Mouse (Mus musculus) myocyte (in vitro differentiated cells): Measurements from ENCODE around the gene Bend4. TPM values are rescaled to one million over a fixed set of nuclear protein-coding genes. Genes with fewer than 3 reads are reported as not detected.

Experiments used
- H3K27me3 ChIP-seq: one replicate; pipeline ENCODE4 v1.6.1; 2011; ENCODE audit not compliant: control insufficient read depth, insufficient read depth, insufficient read length
- H3K36me3 ChIP-seq: one replicate; pipeline ENCODE4 v1.6.1; 2011; ENCODE audit not compliant: control insufficient read depth, insufficient read depth
- H3K4me2 ChIP-seq: one replicate; pipeline ENCODE4 v1.6.1; 2011; ENCODE audit warnings: low read depth, control low read depth
- H3K4me3 ChIP-seq: one replicate; pipeline ENCODE4 v1.5.1; 2011; ENCODE audit warnings: mild to moderate bottlenecking, control low read depth, moderate library complexity
- H3K79me2 ChIP-seq: one replicate; pipeline ENCODE4 v1.6.1; 2011; ENCODE audit not compliant: control insufficient read depth, insufficient read depth
- H3ac ChIP-seq: one replicate; pipeline ENCODE4 v1.6.1; 2011; ENCODE audit not compliant: control insufficient read depth, insufficient read length
- CEBPB ChIP-seq: IDR thresholded peaks from 2 replicates; pipeline ENCODE4 v1.6.1; 2011; ENCODE audit warnings: mild to moderate bottlenecking, moderate library complexity; ENCODE audit not compliant: poor library complexity, insufficient read depth, severe bottlenecking
- E2F4 ChIP-seq: IDR thresholded peaks from one replicate; pipeline ENCODE4 v1.6.1; 2011; ENCODE audit warnings: mild to moderate bottlenecking, control low read depth, moderate library complexity; ENCODE audit not compliant: insufficient read depth
- MAX ChIP-seq: IDR thresholded peaks from one replicate; pipeline ENCODE4 v1.6.1; 2011; ENCODE audit warnings: low read depth, mild to moderate bottlenecking, control low read depth
- MYOD1 ChIP-seq, 3 experiments: IDR thresholded peaks; one replicate each; pipeline ENCODE4 v1.6.1; 2011; ENCODE audit warnings: control low read depth in 2 of 3, low read depth in 2 of 3, mild to moderate bottlenecking in 2 of 3, moderate library complexity in 1 of 3; ENCODE audit not compliant: insufficient read length in 2 of 3, control insufficient read depth in 1 of 3
- MYOG ChIP-seq, 3 experiments: IDR thresholded peaks; one replicate each; pipeline ENCODE4 v1.6.1; 2011; ENCODE audit warnings: control low read depth in 2 of 3, low read depth in 2 of 3, mild to moderate bottlenecking in 2 of 3; ENCODE audit not compliant: insufficient read length in 2 of 3, control insufficient read depth in 1 of 3, insufficient read depth in 1 of 3
- POLR2A ChIP-seq: IDR thresholded peaks from one replicate; pipeline ENCODE4 v1.6.1; 2011; ENCODE audit warnings: low read depth, mild to moderate bottlenecking, control low read depth, moderate library complexity; ENCODE audit not compliant: insufficient read length
- POLR2AphosphoS2 ChIP-seq: IDR thresholded peaks from one replicate; pipeline ENCODE4 v1.6.1; 2011; ENCODE audit warnings: low read depth, control low read depth; ENCODE audit not compliant: insufficient read length
- REST ChIP-seq: IDR thresholded peaks from one replicate; pipeline ENCODE4 v1.6.1; 2011; ENCODE audit warnings: mild to moderate bottlenecking, control low read depth, moderate library complexity; ENCODE audit not compliant: insufficient read depth, insufficient read length
- SRF ChIP-seq: IDR thresholded peaks from one replicate; pipeline ENCODE4 v1.6.1; 2011; ENCODE audit warnings: low read depth; ENCODE audit not compliant: control insufficient read depth, insufficient read length
- TCF12 ChIP-seq: IDR thresholded peaks from one replicate; pipeline ENCODE4 v1.6.1; 2011; ENCODE audit warnings: mild to moderate bottlenecking, control low read depth; ENCODE audit not compliant: poor library complexity, insufficient read depth, severe bottlenecking
- TCF3 ChIP-seq: IDR thresholded peaks from one replicate; pipeline ENCODE4 v1.6.1; 2011; ENCODE audit warnings: low read depth, control low read depth; ENCODE audit not compliant: insufficient read length
- USF1 ChIP-seq: IDR thresholded peaks from one replicate; pipeline ENCODE4 v1.6.1; 2011; ENCODE audit warnings: low read depth, mild to moderate bottlenecking, control low read depth, moderate library complexity
- polyA plus RNA-seq: library from polyadenylated mRNA; unstranded; fragments of >200 nt; fragmentation: generic; extraction: Trizol; gene quantifications from one replicate; pipeline ENCODE4 v1.2.1, GENCODE M21; 2012; ENCODE audit warnings: missing spikeins

Bend4 gene
- polyA plus RNA-seq, 1 experiment, result not detected

DNA sequence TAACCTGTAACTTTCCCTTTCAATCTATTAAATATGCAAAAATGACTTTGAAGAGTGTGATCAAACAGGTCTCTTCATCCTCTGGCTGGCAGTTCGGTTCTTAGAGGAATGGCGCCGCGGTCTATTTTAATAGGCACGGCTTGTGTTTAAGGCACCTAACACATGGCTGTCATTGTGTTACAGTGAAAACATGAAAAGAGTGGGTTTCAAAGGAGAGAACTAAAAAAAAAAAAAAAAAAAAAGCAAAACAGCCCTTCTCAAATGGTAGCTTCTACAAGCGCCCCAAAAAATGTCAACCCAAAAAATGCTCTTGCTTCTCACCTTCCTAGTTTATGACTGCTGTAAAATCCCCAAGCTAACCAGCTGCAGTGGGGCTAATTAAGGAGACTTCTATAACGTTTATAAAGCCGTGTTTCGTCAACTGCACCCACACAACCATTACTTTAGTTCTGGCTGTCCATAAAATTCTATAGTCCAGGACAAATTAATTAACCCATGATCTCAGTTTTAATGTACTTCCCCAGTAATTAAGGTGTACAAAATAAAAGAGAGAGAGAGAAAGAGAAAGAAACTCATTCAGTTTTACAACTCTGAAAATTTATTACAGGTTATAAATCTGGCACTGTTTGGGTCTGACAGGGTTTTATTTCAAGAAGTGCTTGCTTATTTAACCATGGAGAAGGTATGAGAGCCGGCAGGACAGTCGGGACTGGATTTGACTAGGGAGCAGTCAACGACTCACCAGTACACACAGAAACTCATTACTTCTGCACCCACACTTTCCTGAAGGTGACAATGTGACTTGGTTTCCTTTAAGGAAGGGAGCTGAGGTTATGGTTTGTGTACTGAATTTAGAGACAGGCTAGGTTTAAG lies 27.3 kb downstream of the Bend4 start:
- Histone ChIP-seq H3K27me3 (no peaks in the 10 kb centered on the region), H3ac (no peak overlapping the region), H3K36me3 (no peaks in the 10 kb centered on the region), H3K4me3 (no peak overlapping the region), H3K4me2 (no peak overlapping the region), H3K79me2 (no peaks in the 10 kb centered on the region)
- TF ChIP-seq MAX, result no peak
- no peak for TF ChIP-seq TCF3

DNA sequence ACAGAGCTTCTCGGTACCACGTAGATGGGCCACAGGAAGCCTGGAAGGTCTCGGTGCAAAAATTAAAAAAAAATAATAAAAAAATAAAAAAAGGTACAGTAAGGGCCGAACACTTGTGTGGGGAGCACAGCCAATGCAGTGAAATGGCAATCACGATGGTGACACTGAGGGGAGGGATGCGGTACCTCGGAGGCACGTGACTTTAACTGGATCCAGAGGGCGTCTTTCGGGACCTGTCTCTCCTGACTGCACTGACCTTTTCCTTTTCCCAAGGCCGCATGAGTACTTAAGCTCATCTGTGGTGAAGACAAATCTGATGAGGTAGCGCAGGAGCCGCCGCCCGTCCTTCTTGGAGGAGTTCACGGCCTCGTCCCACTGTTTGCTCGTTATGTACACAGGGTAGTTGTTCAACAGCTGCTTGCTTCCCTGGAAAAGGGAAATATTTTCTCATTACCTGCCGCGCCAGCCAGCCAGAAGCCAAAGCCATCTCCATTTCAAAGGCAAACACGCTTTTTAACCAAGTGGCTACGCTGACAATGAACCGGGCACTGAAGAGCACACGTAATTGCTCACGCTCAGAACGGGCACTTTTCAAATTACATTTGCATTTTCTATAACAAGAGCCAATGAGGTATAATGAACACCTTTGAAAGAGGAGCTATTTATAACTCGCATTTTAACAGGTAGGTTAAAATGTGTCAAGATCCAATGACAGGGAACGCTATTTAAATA lies 28.1 kb downstream of the Bend4 start:
- H3K36me3 ChIP-seq, result no peaks in the 10 kb centered on the region
- no peak overlapping the region for H3K4me3 ChIP-seq
- no peak overlapping the region for H3K4me2 ChIP-seq
- no peak overlapping the region for H3ac ChIP-seq
- H3K27me3 ChIP-seq, result no peaks in the 10 kb centered on the region
- no peaks in the 10 kb centered on the region for H3K79me2 ChIP-seq
- TF ChIP-seq CEBPB (no peak), MYOG (IDR thresholded peaks at IDR 0.05; ENCODE audit: control insufficient read depth in 1 of 3, insufficient read depth in 1 of 3, insufficient read length in 2 of 3, low read depth in 2 of 3) (no peak), USF1 (no peak), TCF3 (no peak), SRF (no peak), MYOD1 (IDR thresholded peaks at IDR 0.05; ENCODE audit: control insufficient read depth in 1 of 3, insufficient read length in 2 of 3, low read depth in 2 of 3) (no peak), POLR2AphosphoS2 (no peak), POLR2A (no peak), MAX (no peak)

DNA sequence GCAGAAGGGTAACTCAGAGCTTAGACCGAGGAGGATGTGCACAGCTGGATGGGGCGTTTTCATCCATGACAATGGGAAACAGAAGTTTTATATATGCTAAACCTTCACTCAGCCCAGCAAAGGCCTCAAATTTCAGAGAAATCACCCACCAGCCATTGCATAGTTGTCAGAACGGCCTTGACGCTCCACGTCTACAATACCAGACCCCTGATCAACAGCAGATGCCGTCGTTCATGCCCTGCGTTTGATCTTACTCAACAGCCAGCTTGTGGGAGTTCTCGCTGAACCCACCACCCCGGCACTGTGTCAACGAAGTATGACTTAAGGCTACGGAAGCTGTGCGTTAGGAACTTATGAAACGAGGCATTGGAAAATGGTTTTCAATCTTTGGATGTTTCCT lies 30.9 kb downstream of the Bend4 start:
- Histone ChIP-seq H3K4me3 (no peak overlapping the region), H3K4me2 (no peak overlapping the region), H3ac (no peak overlapping the region), H3K79me2 (no peaks in the 10 kb centered on the region), H3K27me3 (no peaks in the 10 kb centered on the region), H3K36me3 (no peaks in the 10 kb centered on the region)
- TF ChIP-seq USF1 (no peak), POLR2AphosphoS2 (no peak), SRF (no peak), MYOD1 (IDR thresholded peaks at IDR 0.05; ENCODE audit: control insufficient read depth in 1 of 3, insufficient read length in 2 of 3, low read depth in 2 of 3) (no peak), MYOG (IDR thresholded peaks at IDR 0.05; ENCODE audit: control insufficient read depth in 1 of 3, insufficient read depth in 1 of 3, insufficient read length in 2 of 3, low read depth in 2 of 3) (no peak), MAX (no peak), E2F4 (no peak), TCF3 (no peak), CEBPB (no peak), REST (no peak), TCF12 (no peak), POLR2A (no peak)

DNA sequence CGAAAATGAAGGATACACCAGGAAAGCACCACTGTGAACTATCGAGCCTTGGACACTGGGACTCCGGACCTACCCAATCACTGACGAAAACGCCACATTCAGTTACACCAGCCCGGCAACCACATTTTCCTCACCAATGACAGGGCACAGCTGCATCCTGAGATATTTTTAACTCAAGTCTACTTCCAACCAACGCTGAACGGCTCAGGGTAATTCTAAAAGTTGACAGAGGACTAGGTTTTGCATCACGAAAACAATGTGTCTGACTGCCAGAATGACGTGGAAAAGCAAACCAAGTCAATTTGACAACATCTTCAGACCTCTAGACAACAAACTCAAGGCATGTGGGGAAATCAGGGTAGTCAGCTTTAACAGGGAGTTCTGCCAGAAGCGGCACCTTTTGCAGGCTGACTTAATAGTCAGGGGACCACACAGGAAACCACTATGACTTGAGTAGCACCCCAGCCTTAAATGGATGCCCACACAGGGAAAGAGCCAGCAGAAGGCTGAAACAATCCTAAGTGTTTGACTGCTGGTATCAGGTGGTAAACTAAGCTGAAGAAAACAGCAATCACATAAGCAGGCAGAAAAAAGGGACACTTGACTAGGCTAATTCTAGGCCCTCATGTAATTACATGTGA lies 32.8 kb downstream of the Bend4 start:
- Histone ChIP-seq H3ac (no peak overlapping the region), H3K79me2 (no peaks in the 10 kb centered on the region), H3K27me3 (no peaks in the 10 kb centered on the region), H3K4me3 (no peak overlapping the region), H3K4me2 (peak overlapping the region; percentile 34), H3K36me3 (no peaks in the 10 kb centered on the region)
- TF ChIP-seq SRF (no peak), MAX (no peak), POLR2A (no peak), POLR2AphosphoS2 (no peak), TCF12 (no peak), E2F4 (no peak), USF1 (no peak), REST (no peak), CEBPB (no peak), MYOD1 (IDR thresholded peaks at IDR 0.05; ENCODE audit: control insufficient read depth in 1 of 3, insufficient read length in 2 of 3, low read depth in 2 of 3) (no peak), TCF3 (no peak), MYOG (IDR thresholded peaks at IDR 0.05; ENCODE audit: control insufficient read depth in 1 of 3, insufficient read depth in 1 of 3, insufficient read length in 2 of 3, low read depth in 2 of 3) (no peak)

- H3K4me2 ChIP-seq, result no peak overlapping the region
- H3K79me2 ChIP-seq, result no peaks in the 10 kb centered on the region
- no peak overlapping the region for H3ac ChIP-seq
- TF ChIP-seq TCF3 (no peak), CEBPB (0 out of 2 replicates have a peak, but pooled peaks have one; percentile 18), TCF12 (no peak), MYOD1 (IDR thresholded peaks at IDR 0.05; ENCODE audit: control insufficient read depth in 1 of 3, insufficient read length in 2 of 3, low read depth in 2 of 3) (no peak), MAX (no peak)
- H3K27me3 ChIP-seq, result no peaks in the 10 kb centered on the region
- H3K36me3 ChIP-seq, result no peaks in the 10 kb centered on the region
- no peak overlapping the region for H3K4me3 ChIP-seq
Observed at GRCm38 (mm10) chr5:67393951-67394350, 34.2 kb downstream of the Bend4 start.
